Mouse (Mus musculus) adrenal gland, adult 8-10 months (tissue): ENCODE data around the gene BC028528. TPM values are rescaled to one million over a fixed set of nuclear protein-coding genes. Genes with fewer than 3 reads are reported as not detected.
A peak's percentile ranks its signal among the peaks of the same experiment; 100 is the strongest.
"Not testable (repeated sequence)": the region's sequence is repeated elsewhere in the genome, so short reads cannot be mapped to it uniquely, and the experiment has no call there.

Source experiments
- DNase-seq: peaks from one replicate; pipeline ENCODE4 v3.0.0; 2022
- total RNA-seq, 4 experiments: library from RNA; stranded (reverse); gene quantifications; 2 replicates each; pipeline ENCODE4 v1.2.4; 2022

The BC028528 gene
- 10 to 100 TPM in 1 of 4 experiments, 1 to 10 TPM in 3; 8.0 to 10.5 (median 8.8) TPM for total RNA-seq

- DNase-seq = no peak
Measured at GRCm38 (mm10) chr3:95891211-95892065, at the start of gene BC028528. BC028528 (minus strand) TSS chr3:95892005.

GRCm38 (mm10) chr3:95938835-95939234, 47.0 kb upstream of the BC028528 start:
- no peak for DNase-seq

GRCm38 (mm10) chr3:95938217-95938616, 46.4 kb upstream of the BC028528 start:
- peak; percentile 50 for DNase-seq

GRCm38 (mm10) chr3:95934448-95934847, 42.6 kb upstream of the BC028528 start:
- no peak for DNase-seq

DNA sequence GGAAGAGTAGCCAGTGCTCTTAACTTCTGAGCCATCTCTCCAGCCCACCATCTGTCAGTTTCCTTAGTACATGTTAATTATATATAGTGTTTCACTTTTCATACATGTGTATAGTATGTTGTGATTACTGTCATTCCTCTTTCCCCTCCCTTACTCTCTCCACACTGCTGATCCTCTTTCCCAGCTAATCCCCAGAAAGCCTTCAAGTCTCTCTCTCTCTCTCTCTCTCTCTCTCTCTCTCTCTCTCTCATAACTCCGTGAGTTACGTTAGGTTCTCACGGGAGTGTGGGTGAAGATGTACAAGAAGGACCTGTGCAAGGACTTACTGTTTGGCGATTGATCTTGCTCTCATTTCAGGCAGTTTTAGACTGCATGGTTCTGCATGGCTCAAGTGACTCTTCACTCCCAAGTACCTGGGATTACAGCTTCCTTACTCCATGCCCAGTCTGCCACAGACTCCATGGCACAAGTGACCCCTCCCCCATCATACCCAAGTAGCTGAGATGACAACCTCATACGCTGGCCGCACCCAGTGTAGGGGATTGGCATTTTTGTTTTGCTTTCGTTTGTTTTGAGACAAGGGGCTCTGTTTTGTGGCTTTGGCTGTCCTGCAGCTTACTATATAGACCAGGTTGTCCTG, 41.4 kb upstream of the BC028528 start:
- DNase-seq = no peak

DNA sequence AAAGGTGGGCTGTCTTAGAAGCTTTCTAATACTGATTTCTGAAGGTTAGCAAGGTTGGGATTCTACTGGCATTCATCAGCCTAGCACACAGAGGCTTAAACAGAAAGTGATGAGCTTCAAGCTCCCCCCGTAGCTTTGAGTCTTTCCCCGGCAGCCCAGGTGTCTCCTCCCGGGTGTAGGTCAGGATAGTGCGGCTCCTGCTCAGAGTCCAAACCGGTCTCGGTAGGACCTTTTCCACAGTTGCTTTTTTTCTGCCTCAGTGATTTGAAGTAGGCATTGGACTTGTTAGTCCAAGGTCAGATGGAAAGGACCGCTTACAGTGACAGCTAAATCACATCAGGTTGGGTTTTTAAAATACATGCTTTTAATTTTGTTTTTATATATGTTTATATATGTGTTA, 40.8 kb upstream of the BC028528 start:
- DNase-seq = no peak

GRCm38 (mm10) chr3:95932157-95932556, 40.4 kb upstream of the BC028528 start:
- DNase-seq = no peak

GRCm38 (mm10) chr3:95931471-95931870, 39.7 kb upstream of the BC028528 start:
- DNase-seq = no peak

GRCm38 (mm10) chr3:95930471-95930789, 38.6 kb upstream of the BC028528 start:
- DNase-seq = no peak

DNA sequence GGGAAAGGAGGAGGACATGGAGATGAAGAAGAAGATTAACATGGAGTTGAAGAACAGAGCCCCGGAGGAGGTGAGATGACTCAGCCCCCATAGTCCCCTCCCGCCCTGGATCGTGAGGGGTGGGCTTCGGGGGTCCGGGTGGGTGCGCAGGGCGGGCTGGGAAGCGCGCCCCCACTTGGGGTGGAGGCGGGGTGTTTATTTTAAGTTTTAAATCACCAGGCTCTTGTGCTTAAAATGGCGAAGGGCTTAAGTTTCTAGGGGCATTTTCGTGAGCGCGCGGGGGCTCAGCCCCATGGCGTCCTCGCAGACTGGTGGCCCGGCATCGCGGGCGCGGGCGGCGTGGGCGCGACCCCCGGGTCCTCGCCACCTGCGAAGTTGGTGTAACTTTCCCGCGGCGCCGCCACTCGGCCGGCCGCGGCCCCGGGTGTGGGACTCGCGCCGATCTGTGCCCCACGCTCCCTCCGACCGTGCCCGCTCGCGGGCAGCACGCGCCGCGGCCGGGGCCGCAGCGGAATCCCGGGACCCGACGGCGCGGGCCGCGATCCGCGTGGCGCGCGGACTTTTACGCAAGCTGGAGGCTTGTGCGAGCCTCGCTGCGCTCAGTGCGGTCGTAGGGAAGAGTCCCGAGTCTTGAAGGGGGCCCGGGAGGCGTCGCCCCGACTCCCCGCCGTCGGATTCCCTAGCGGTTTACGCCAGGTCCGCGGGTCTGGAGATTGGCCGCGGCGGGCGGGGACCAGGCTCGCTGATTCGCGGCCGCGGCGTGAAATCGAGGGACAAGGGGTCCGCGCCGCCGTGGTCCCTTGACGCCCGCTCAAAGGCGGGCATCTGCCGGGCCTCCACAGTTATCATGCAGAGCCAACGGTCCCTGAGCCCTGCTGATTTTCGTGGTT, 38.0 kb upstream of the BC028528 start:
- no peak for DNase-seq

- peak; percentile 98 for DNase-seq
Measured at GRCm38 (mm10) chr3:95928658-95929503, 37.1 kb upstream of the BC028528 start, which contains the start of gene Anp32e. Anp32e (plus strand) TSS chr3:95929246.

- DNase-seq = no peak
Measured at GRCm38 (mm10) chr3:95928261-95928657, 36.5 kb upstream of the BC028528 start.

DNA sequence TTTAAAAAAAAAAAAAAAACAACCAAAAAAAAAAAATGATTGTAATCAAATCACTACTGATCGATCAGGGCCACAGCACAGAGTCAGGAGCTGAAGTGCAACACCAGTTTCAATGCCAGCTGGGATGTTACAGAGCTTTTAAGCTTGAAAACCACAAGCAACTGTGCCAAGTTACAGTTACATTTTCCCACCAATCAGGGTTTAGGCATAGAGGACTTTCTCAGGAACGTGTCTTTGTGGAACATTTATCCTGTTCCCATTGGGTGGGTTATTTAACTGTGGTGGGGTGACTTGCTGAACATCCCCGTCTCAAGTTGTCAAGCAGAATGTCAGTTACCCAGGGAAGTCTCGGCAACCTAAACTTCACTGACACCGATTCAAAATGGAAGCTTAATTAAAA, 33.3 kb upstream of the BC028528 start:
- no peak for DNase-seq

DNA sequence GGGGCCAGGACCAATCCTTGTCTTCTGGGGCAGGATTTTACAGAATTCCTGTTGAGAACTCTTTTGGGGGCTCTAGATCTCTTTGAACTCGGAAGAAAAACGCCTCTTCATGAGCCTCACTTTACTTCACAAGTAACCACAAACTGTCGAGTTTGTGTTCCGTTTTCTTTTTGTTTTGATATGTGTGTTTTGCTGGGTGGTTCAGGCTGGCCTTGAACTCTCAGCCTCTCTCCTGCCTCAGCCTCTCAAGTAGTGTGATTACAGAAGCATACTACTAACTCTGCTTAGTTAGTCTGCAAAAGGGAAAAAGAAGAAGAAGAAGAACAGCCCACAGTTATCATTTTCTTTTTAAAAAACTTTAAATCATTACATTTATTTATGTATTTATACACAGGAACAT, 32.4 kb upstream of the BC028528 start:
- DNase-seq = no peak

DNA sequence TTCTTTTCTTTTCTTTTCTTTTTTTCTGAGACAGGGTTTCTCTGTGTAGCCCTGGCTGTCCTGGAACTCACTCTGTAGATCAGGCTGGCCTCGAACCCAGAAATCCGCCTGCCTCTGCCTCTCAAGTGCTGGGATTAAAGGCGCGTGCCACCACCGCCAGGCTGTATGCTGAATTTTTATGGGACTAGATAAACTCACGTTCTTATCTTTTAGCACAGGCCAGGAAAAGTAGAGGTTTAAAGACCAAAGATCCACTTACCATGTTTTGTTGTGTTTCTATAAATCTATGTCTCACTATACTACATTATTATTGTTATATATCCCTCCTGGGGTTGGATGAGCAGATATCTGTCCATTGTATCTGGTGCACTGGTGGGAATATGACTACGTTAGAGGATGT, 31.6 kb upstream of the BC028528 start:
- DNase-seq = not testable (repeated sequence)

DNA sequence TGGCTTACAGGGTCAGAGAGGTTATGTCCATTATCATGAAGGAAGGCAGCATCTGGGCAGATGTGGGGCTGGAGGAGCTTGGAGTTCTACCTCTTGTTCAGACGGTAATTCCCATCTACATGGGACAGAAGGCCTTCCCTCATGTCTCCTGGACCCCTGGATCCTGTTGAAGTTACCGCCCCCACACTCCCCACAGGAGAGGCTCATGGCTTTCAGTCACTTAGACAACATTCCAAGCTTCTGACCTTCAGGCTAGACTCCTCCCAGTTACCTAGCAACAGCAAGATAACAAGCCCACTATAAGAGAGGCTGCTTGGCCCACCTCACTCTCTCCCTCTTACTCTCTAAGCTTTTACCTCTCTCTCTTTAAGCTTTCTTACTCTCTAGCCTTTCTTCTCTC, 28.7 kb upstream of the BC028528 start:
- not testable (repeated sequence) for DNase-seq

- DNase-seq = no peak
Measured at GRCm38 (mm10) chr3:95916760-95917159, 25.0 kb upstream of the BC028528 start.

GRCm38 (mm10) chr3:95914706-95915105, 22.9 kb upstream of the BC028528 start:
- no peak for DNase-seq

DNA sequence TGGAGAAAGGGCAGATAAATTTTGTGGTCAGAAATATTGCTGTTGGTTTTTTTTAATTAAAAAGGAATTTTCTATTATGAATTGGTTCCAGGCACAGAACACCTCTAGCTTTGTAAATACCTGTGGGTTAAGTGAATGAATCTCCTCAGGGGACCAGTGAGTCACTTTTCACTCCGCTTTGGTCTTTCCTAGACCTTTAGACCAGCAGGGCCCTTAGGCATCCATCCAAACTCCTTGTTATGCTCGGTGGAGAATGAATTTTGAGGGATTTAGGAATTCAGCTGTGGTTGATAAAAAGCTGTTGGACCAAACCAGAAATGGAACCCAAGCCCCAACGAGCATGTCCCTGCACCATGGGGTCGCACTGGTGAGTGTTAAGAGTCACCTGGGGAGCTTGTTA, 15.8 kb upstream of the BC028528 start:
- no peak for DNase-seq

DNA sequence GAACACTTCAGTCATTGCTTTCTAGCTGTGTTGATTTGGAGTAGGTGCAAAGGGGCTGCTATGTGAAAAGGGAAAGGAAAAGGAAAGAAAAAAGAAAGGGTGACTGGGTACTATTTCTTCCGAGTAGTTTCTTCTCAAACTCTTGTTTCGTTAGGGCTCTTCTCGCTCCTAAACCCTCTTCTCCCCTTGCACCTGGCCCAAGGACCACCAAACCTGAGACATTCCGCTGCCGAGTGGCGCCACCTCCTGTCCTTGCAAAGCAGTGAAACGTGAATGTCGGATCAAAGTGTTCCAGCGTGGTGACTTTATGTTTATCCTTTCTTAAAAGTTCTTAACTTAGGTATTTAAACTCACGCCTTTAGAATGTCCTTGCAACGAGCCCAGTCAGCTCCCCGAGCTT, 15.1 kb upstream of the BC028528 start:
- no peak for DNase-seq

- DNase-seq = no peak
Measured at GRCm38 (mm10) chr3:95905940-95906492, 14.2 kb upstream of the BC028528 start.
